ENCODE assay signal across 8 mouse cellular contexts in the genomic region with DNA sequence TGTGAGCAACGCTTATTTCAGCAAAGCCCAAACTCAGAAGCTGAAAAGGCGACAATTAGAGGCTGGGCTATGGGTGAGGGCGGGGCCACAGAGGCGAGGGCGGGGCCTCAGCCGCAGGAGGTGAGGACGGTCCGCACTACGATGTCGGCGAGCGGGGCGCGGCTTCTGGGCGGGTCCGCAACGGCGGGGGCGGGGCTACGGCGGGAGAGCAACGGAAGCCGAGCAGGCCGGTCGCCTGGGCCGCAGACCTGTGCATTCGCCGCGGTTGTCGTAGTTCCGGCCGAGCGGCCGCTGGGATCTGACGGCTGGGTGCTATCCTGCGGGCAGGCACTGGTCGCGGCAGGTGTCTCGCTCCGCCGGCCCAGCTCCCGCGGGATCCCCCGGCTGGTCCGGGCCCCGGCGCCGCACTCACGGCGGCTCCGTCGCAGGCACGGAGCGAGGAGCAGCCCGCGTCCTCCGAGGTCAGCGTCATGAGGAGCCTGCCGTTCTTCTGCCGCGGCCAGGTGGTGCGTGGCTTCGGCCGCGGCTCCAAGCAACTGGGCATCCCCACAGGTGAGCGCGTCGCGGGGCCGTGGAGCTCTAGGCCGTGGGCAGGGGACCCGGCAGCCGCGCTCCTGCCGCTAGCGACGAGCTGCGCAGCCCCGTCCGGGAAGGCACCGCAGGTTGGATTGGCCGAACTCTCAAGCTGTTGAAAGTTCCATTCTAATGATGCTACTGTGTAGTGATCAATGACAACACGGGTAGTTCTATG. TPM values are rescaled to one million over a fixed set of nuclear protein-coding genes. Genes with fewer than 3 reads are reported as not detected.
DNase-seq lines count a peak whose midpoint lies in the region; ATAC-seq and TF ChIP-seq lines count a peak whose summit lies in the region.

A gene (plus strand): TSS at position 203 of the 751 bp plus-strand sequence.

- TF ChIP-seq RAD21 in MEL (IDR thresholded peaks at IDR 0.05; ENCODE audit: low read depth, low read length), result no peak

- WGBS in cerebellum, adult 2 months, result under 1% methylated on average over 83 of the region's 83 CpGs
- WGBS in lung, postnatal 0 days, result under 1% methylated on average over 64 of the region's 83 CpGs

- ATAC-seq in hematopoietic stem cell, adult 5-6 weeks (replicated peaks in 1 of 2; ENCODE audit: insufficient read depth in 1 of 2, low FRiP score in 2 of 2, low TSS enrichment in 1 of 2, low read depth in 1 of 2, poor library complexity in 2 of 2, severe bottlenecking in 2 of 2), result peak; percentile 94 to 97
- peak; percentile 98 for ATAC-seq in lung, postnatal 0 days

- no peak for TF ChIP-seq CTCF in MEL (IDR thresholded peaks at IDR 0.05 in 2 of 3, conservative IDR thresholded peaks at IDR 0.05 in 1 of 3; ENCODE audit: control insufficient read depth in 1 of 3, insufficient read depth in 1 of 3, low read depth in 2 of 3, low read length in 3 of 3, poor library complexity in 1 of 3, severe bottlenecking in 1 of 3)
- TF ChIP-seq CTCF in cerebellum, adult 2 months (IDR thresholded peaks at IDR 0.05; ENCODE audit: borderline replicate concordance, insufficient read depth, low read depth, low read length), result no peak
- no peak for TF ChIP-seq CTCF in lung, postnatal 0 days (IDR thresholded peaks at IDR 0.05)

- peak; percentile 94 for DNase-seq in MEL (ENCODE audit: low read depth, low spot score)
- peak; percentile 92 to 93 for DNase-seq in cerebellum, adult 2 months
- DNase-seq in forelimb bud, embryonic 11.5 days (ENCODE audit: low read depth, low spot score), result peak; percentile 80
- peak; percentile 91 for DNase-seq in layer of hippocampus, adult 9-11 months
- peak; percentile 96 for DNase-seq in lung, postnatal 0 days (ENCODE audit: low spot score)
- peak; percentile 89 for DNase-seq in ovary, postnatal 14 days (ENCODE audit: low spot score)
- DNase-seq in thymus, postnatal 14 days, result peak; percentile 96

- TF ChIP-seq EP300 in MEL (IDR thresholded peaks at IDR 0.05; ENCODE audit: low read depth in 1 of 2, low read length in 2 of 2), result no peak
- no peak for TF ChIP-seq EP300 in lung, postnatal 0 days (IDR thresholded peaks at IDR 0.05)

- H3K36me3 ChIP-seq in MEL (ENCODE audit: control insufficient read depth in 1 of 2, insufficient read depth in 2 of 2, low read length in 2 of 2), result peaks cover 2 to 22% of the 10 kb centered on the region in 2 experiments; a peak in 3 of 4 replicates
- H3K36me3 ChIP-seq in lung, postnatal 0 days (ENCODE audit: insufficient read depth, low read length), result no peaks in the 10 kb centered on the region

- peak within 1 kb of the TSS; percentile 82 for H3K4me2 ChIP-seq in lung, postnatal 0 days (replicated peaks; ENCODE audit: low read depth, low read length)

- H3K9me3 ChIP-seq in MEL (replicated peaks; ENCODE audit: insufficient read depth, low read length), result no peaks in the 10 kb centered on the region
- H3K9me3 ChIP-seq in lung, postnatal 0 days (ENCODE audit: low read length), result no peaks in the 10 kb centered on the region

- peaks cover 3 to 24% of the 10 kb centered on the region in 2 experiments; a peak in 3 of 4 replicates for H3K4me1 ChIP-seq in MEL (ENCODE audit: control insufficient read depth in 1 of 2, insufficient read depth in 2 of 2, low read length in 2 of 2)
- H3K4me1 ChIP-seq in cerebellum, adult 2 months (ENCODE audit: control insufficient read depth, insufficient read depth, low read length), result peaks cover 5% of the 10 kb centered on the region
- H3K4me1 ChIP-seq in lung, postnatal 0 days (ENCODE audit: insufficient read depth, low read depth, low read length), result no peaks in the 10 kb centered on the region; the same call in 1 of the 2 replicates

- H3K9ac ChIP-seq in MEL (ENCODE audit: control insufficient read depth, low read depth, low read length, poor library complexity, severe bottlenecking), result peak within 1 kb of the TSS; percentile 98
- H3K9ac ChIP-seq in lung, postnatal 0 days (replicated peaks; ENCODE audit: low read depth), result peak within 1 kb of the TSS; percentile 90

- H3K79me2 ChIP-seq in MEL (ENCODE audit: control insufficient read depth, insufficient read depth, low read length, poor library complexity), result peaks cover 9% of the 10 kb centered on the region

- peak within 1 kb of the TSS; percentile 31 for H3K27ac ChIP-seq in MEL (ENCODE audit: control insufficient read depth, low read depth, low read length)
- peak within 1 kb of the TSS; percentile 88 for H3K27ac ChIP-seq in cerebellum, adult 2 months (ENCODE audit: insufficient read depth, low read length)
- H3K27ac ChIP-seq in lung, postnatal 0 days (ENCODE audit: low read length), result peak within 1 kb of the TSS; percentile 92

- peak within 1 kb of the TSS; percentile 97 to 99 for H3K4me3 ChIP-seq in MEL (ENCODE audit: control insufficient read depth in 1 of 2, insufficient read depth in 1 of 2, low read depth in 2 of 2, low read length in 2 of 2)
- H3K4me3 ChIP-seq in cerebellum, adult 2 months (replicated peaks; ENCODE audit: insufficient read depth, low read depth, low read length), result peak within 1 kb of the TSS; percentile 74
- peak within 1 kb of the TSS; percentile 87 for H3K4me3 ChIP-seq in lung, postnatal 0 days (ENCODE audit: low read depth, low read length)

- TF ChIP-seq POLR2A in MEL (IDR thresholded peaks at IDR 0.05; ENCODE audit: control insufficient read depth in 1 of 2, insufficient read depth in 1 of 2, low read depth in 1 of 2, low read length in 2 of 2, poor library complexity in 1 of 2), result peak; percentile 85 to 87; a peak in 3 of 4 replicates
- peak; percentile 89 for TF ChIP-seq POLR2A in cerebellum, adult 2 months (IDR thresholded peaks at IDR 0.05; ENCODE audit: borderline replicate concordance, insufficient read depth, low read length)

- H3K27me3 ChIP-seq in MEL (ENCODE audit: control insufficient read depth in 1 of 2, insufficient read depth in 2 of 2, low read length in 2 of 2), result no peaks in the 10 kb centered on the region
- no peaks in the 10 kb centered on the region for H3K27me3 ChIP-seq in cerebellum, adult 2 months (ENCODE audit: control insufficient read depth, insufficient read depth, low read length)
- no peaks in the 10 kb centered on the region for H3K27me3 ChIP-seq in lung, postnatal 0 days (replicated peaks; ENCODE audit: insufficient read depth, low read length)

TF ChIP-seq in MEL, 35 proteins besides CTCF, POLR2A, EP300 and RAD21:
- TF ChIP-seq POLR2AphosphoS2 (IDR thresholded peaks at IDR 0.05; ENCODE audit: low read length), result peak; percentile 73
- 0 out of 2 replicates have a peak, but pooled peaks have one; percentile 23 for TF ChIP-seq TCF12 (IDR thresholded peaks at IDR 0.05; ENCODE audit: low read depth, low read length)
- TF ChIP-seq USF2 (IDR thresholded peaks at IDR 0.05; ENCODE audit: borderline replicate concordance in 1 of 2, insufficient read depth in 1 of 2, low read depth in 1 of 2, low read length in 2 of 2), result no peak
- TF ChIP-seq POLR2AphosphoS5 (IDR thresholded peaks at IDR 0.05; ENCODE audit: borderline replicate concordance, low read depth, low read length), result no peak
- no peak for TF ChIP-seq ZNF384 (IDR thresholded peaks at IDR 0.05; ENCODE audit: low read depth, low read length)
- peak; percentile 82 for TF ChIP-seq NELFE (IDR thresholded peaks at IDR 0.05; ENCODE audit: low read depth, low read length)
- TF ChIP-seq SIN3A (IDR thresholded peaks at IDR 0.05; ENCODE audit: low read length), result peak; percentile 56
- TF ChIP-seq TBP (IDR thresholded peaks at IDR 0.05; ENCODE audit: low read depth, low read length), result 0 out of 2 replicates have a peak, but pooled peaks have one; percentile 14
- TF ChIP-seq ELF1 (IDR thresholded peaks at IDR 0.05; ENCODE audit: low read depth, low read length), result peak; percentile 22; the same call in 1 of the 2 replicates
- peak; percentile 82; the same call in 1 of the 2 replicates for TF ChIP-seq ZMIZ1 (IDR thresholded peaks at IDR 0.05; ENCODE audit: low read depth, low read length)
- TF ChIP-seq SMC3 (IDR thresholded peaks at IDR 0.05; ENCODE audit: low read depth, low read length), result no peak
- TF ChIP-seq HCFC1 (IDR thresholded peaks at IDR 0.05; ENCODE audit: low read depth, low read length), result peak; percentile 76
- no peak; the same call in 1 of the 2 replicates for TF ChIP-seq MXI1 (IDR thresholded peaks at IDR 0.05; ENCODE audit: low read depth, low read length)
- TF ChIP-seq TAL1 (IDR thresholded peaks at IDR 0.05; ENCODE audit: low read length), result no peak
- TF ChIP-seq UBTF (IDR thresholded peaks at IDR 0.05; ENCODE audit: borderline replicate concordance, insufficient read depth, low read depth, low read length), result no peak
- TF ChIP-seq E2F4 (IDR thresholded peaks at IDR 0.05; ENCODE audit: borderline replicate concordance, low read depth, low read length), result no peak
- TF ChIP-seq MAX (IDR thresholded peaks at IDR 0.05; ENCODE audit: low read length), result 0 out of 2 replicates have a peak, but pooled peaks have one; percentile 21
TF ChIP-seq in MEL: peak in this region for 9.

RNA-seq across cellular contexts. Expression of the gene that starts here (rescaled TPM):
- 16.2 and 18.2 TPM in 2 replicates for total RNA-seq in MEL (2012; rRNA removed)
- 10 to 100 TPM in 1 of 2 experiments, not detected in 1; 39.7 TPM for polyA plus RNA-seq in MEL (2012; ENCODE audit: insufficient read depth in 1 of 2, insufficient read length in 2 of 2, low read depth in 1 of 2, low replicate concordance in 2 of 2, missing spikeins in 1 of 2)
- 66.8 and 72.6 TPM in 2 replicates for polyA plus RNA-seq in cerebellum, adult 2 months (2012; rRNA removed)
- 36.5 and 45.1 TPM in 2 replicates for total RNA-seq in hematopoietic stem cell, adult 5-6 weeks (2017)
- polyA plus RNA-seq in lung, postnatal 0 days (2015; fragmentation: Nextera tagmentation; extraction: Ambion mirVana), result 77.4 and 93.0 TPM in 2 replicates

Comparison
In these comparisons a context has a peak if more than half of its experiments do, and no peak if none do; other contexts are left out.
1. Peak in every context shown above with its lines: DNase-seq, ATAC-seq, H3K4me3 ChIP-seq and H3K27ac ChIP-seq.
2. H3K27ac ChIP-seq: peak in every context shown above with its lines; median percentile 92 in lung, postnatal 0 days; 88 in cerebellum, adult 2 months; 31 in MEL.